Mouse (Mus musculus) forebrain, embryonic 16.5 days (tissue): ENCODE results near the gene Syndig1l. TPM values are rescaled to one million over a fixed set of nuclear protein-coding genes. Genes with fewer than 3 reads are reported as not detected.

ENCODE experiments used
- ATAC-seq: fragments of 200-750 bp; cut with Nextera tagmentation; 2 replicates; pipeline ENCODE4 v1.8.0; 2017; ENCODE audit warnings: mild to moderate bottlenecking, moderate library complexity
- H3K27ac ChIP-seq: fragments of 300-500 bp; sonication (generic); 2 replicates; pipeline ENCODE4 v1.5.1; 2014; ENCODE audit warnings: low read length, control low read depth
- H3K27me3 ChIP-seq: fragments of 300-500 bp; sonication (generic); replicated peaks from 2 replicates; pipeline ENCODE4 v1.6.1; 2014; ENCODE audit warnings: low read length; ENCODE audit not compliant: control insufficient read depth, insufficient read depth
- H3K36me3 ChIP-seq: fragments of 300-500 bp; sonication (generic); 2 replicates; pipeline ENCODE4 v1.6.1; 2014; ENCODE audit not compliant: control insufficient read depth, insufficient read depth
- H3K4me1 ChIP-seq: fragments of 300-500 bp; sonication (generic); replicated peaks from 2 replicates; pipeline ENCODE4 v1.6.1; 2014; ENCODE audit warnings: low read length; ENCODE audit not compliant: control insufficient read depth, insufficient read depth
- H3K4me2 ChIP-seq: fragments of 300-500 bp; sonication (generic); 2 replicates; pipeline ENCODE4 v1.6.1; 2014; ENCODE audit warnings: mild to moderate bottlenecking, low read length, control low read depth
- H3K4me3 ChIP-seq: fragments of 300-500 bp; sonication (generic); replicated peaks from 2 replicates; pipeline ENCODE4 v1.5.1; 2014; ENCODE audit warnings: mild to moderate bottlenecking, low read length, control low read depth
- H3K9ac ChIP-seq: fragments of 300-500 bp; sonication (generic); replicated peaks from 2 replicates; pipeline ENCODE4 v1.6.1; 2014; ENCODE audit warnings: low read depth, low read length, control low read depth
- H3K9me3 ChIP-seq: fragments of 300-500 bp; sonication (generic); 2 replicates; pipeline ENCODE4 v1.6.1; 2016; ENCODE audit warnings: low read length; ENCODE audit not compliant: control insufficient read depth
- WGBS: fragments of 180-500 bp; shearing (Covaris S2); extraction: QIAGEN DNeasy Blood & Tissue Kit; methylation state at CpG from one replicate; pipeline ENCODE4 v1.1.7; 2014; 5-methylcytosine and 5-hydroxymethylcytosine counted together
- polyA plus RNA-seq: library from polyadenylated mRNA; unstranded; fragments of >200 nt; fragmentation: Nextera tagmentation; extraction: Ambion mirVana; gene quantifications from 2 replicates; pipeline ENCODE4 v1.2.1, GENCODE M21; 2015

The Syndig1l gene
- polyA plus RNA-seq, 1 experiment from 2014 or later = 3.4 TPM

DNA sequence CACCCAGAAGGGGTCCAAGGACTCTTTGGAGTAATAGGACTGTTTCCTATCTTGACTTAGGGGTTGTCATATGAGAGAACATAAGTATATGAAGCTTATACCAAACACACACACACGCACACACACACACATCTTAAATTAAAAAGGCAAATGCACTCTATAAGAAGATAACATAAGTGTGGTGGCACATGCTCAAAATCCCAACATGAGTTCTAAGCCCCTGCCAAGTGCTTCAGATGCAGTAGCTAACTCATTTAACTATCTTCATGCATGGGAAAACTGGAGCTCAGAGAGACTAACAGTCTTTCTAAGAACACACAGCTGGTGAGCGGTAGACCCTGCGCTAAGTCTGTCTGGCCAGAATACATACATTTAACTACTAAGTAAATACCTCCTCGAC lies 11.1 kb downstream of the Syndig1l start:
- no peak overlapping the region for H3K4me3 ChIP-seq
- no peak overlapping the region for H3K4me2 ChIP-seq
- no peak overlapping the region for H3K27ac ChIP-seq
- no peak overlapping the region for H3K9ac ChIP-seq
- no peaks in the 10 kb centered on the region for H3K36me3 ChIP-seq
- H3K27me3 ChIP-seq = no peaks in the 10 kb centered on the region
- no peaks in the 10 kb centered on the region for H3K9me3 ChIP-seq
- no peak; the same call in 1 of the 2 replicates for ATAC-seq
- 74% methylated on average over 4 of the region's 4 CpGs for WGBS
- no peaks in the 10 kb centered on the region for H3K4me1 ChIP-seq

DNA sequence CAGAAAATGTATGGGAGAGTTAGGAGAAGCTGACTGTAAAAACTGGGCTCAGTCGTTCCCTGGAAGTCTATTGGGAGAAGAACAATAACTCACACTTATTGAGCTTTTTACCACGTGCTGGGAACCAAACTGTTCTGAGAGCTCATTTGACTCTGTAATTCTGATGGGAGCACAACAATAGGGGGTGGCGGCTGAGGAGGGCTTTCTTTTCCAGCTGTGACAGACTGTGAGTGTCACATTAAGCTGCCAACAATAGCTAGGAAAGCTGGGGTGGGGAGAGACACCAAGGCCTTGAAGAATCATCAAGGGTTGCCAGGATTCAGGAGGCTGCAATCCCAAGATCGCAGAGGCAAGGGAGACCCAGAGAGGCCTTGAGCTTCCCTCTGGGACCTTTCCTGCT lies 12.5 kb downstream of the Syndig1l start:
- WGBS = 16% methylated on average over 4 of the region's 4 CpGs
- peak; percentile 77 for ATAC-seq
- no peak overlapping the region for H3K27ac ChIP-seq

DNA sequence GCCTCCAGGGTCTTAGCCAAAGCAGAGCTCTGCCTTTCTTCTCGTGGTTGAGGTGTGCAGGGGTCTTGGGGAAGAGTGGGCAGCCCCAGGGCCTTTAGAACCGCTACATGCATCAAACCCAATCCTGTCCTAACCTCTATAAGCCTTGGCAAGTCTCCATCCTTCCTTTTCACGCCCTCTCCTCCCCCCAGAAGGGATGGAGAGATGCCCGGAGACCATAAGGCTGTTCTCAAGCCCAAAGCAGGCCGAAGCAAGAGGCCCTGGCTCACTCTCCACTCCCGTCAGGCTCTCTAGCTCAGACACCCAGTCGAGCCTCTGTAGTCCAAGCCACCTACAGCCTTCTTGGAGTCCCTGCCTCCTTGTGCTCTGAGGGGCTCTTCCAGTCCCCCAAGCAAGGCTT lies 14.1 kb downstream of the Syndig1l start:
- no peaks in the 10 kb centered on the region for H3K9me3 ChIP-seq
- ATAC-seq = no peak
- 61% methylated on average over 7 of the region's 7 CpGs for WGBS
- no peak overlapping the region for H3K9ac ChIP-seq
- H3K36me3 ChIP-seq = no peaks in the 10 kb centered on the region
- H3K27me3 ChIP-seq = no peaks in the 10 kb centered on the region
- no peak overlapping the region for H3K4me2 ChIP-seq
- no peaks in the 10 kb centered on the region for H3K4me1 ChIP-seq
- no peak overlapping the region for H3K27ac ChIP-seq
- H3K4me3 ChIP-seq = no peak overlapping the region

More for the DNA sequence above, 12.5 kb downstream of the Syndig1l start:
- Histone ChIP-seq H3K4me2 (no peak overlapping the region), H3K4me3 (no peak overlapping the region), H3K4me1 (no peaks in the 10 kb centered on the region), H3K9me3 (no peaks in the 10 kb centered on the region), H3K9ac (no peak overlapping the region), H3K36me3 (no peaks in the 10 kb centered on the region), H3K27me3 (no peaks in the 10 kb centered on the region)

DNA sequence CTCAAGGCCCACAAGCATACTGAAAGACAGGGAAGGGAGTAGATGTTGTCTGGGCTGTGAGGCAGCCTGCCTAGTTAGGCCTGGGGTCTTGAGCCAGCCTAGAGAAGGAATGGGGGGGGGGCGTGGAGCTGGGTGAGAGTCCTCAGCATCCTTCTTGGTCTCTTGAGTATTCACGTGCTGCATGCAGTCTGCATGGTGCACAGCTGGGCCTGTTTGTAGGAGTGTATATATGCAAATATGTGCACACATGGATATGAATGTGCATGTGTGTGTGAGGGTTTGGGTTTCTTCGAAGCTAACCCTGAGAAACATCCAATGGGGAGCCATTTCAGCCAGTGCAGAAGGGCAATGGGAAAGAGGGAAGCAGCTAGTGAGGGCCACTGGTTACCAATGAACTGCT lies 22.6 kb downstream of the Syndig1l start:
- Histone ChIP-seq H3K27me3 (no peaks in the 10 kb centered on the region), H3K36me3 (no peaks in the 10 kb centered on the region), H3K9me3 (no peaks in the 10 kb centered on the region), H3K9ac (no peak overlapping the region), H3K27ac (no peak overlapping the region), H3K4me2 (no peak overlapping the region), H3K4me1 (0 out of 2 replicates have a peak, but pooled peaks cover 2% of the 10 kb centered on the region), H3K4me3 (no peak overlapping the region)
- ATAC-seq = no peak
- 86% methylated on average over 3 of the region's 3 CpGs for WGBS

DNA sequence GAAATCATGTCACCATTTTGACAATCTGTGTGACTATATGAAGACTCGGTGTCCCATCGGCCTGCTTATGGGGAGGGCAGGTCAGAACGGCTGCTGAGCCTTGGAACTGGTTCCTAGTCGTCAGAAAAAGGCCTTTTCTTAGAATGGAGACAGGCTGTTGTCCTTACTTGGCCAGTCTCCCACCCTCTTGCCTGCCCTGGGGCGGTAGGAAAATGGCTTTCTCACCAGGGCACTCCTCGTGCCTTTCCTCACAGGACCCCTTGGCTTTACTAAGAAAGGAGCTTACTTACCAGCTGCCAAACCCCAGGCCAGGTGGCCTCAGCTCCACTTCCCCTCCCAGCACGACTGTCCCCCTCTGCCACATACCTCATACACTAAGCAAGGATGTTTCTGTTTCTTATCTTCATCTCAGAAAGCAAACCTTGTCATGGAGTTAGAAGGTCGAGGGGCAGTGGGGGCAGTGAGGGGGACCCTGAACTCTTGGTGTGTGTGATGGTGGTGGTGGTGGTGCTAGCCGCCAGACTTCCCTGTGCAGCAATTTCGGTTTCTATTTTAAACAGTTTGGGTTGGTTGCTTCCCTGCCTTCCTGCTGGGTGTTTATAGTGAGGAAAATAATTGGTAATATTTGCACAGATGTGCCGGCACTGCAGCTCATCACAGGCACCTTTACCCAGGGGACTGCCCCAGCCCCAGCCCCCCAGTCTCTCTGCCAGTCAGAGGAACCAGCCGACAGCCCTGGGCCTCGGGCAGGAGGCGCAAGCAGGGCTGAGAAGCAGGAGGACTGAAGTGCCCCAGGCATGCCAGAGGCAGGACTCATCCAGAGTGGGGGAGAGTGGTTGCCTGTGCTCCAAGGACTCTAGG lies 23.7 kb downstream of the Syndig1l start:
- WGBS = 47% methylated on average over 14 of the region's 14 CpGs
- ATAC-seq = no peak

DNA sequence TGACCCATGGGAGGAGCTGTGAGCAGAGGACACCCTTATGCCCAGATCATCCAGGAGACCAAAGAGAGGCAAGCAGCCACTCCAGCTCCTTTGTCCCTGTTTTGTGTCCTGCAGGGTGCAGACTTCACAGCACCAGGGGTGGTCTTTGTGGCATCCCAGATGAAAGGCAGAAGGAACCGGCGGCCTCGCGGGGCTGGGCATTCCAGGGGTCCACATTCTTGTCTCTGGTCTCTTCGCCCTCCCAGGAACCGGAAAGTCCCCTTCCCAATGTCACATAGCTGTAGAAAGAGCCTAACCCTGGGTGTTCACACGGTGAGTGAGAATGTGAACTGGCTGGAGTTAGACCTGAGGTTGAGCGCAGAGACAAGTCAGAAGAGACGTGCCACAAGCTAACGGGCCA lies 27.0 kb downstream of the Syndig1l start:
- no peaks in the 10 kb centered on the region for H3K36me3 ChIP-seq
- no peak overlapping the region for H3K9ac ChIP-seq
- ATAC-seq = no peak
- no peak overlapping the region for H3K4me2 ChIP-seq
- no peaks in the 10 kb centered on the region for H3K27me3 ChIP-seq
- 0 out of 2 replicates have a peak, but pooled peaks cover 2% of the 10 kb centered on the region for H3K4me1 ChIP-seq
- no peak overlapping the region for H3K4me3 ChIP-seq
- 32% methylated on average over 10 of the region's 10 CpGs for WGBS
- no peak overlapping the region for H3K27ac ChIP-seq
- H3K9me3 ChIP-seq = no peaks in the 10 kb centered on the region

More for the DNA sequence above, 23.7 kb downstream of the Syndig1l start:
- Histone ChIP-seq H3K9me3 (no peaks in the 10 kb centered on the region), H3K36me3 (no peaks in the 10 kb centered on the region), H3K4me2 (no peak overlapping the region), H3K4me1 (0 out of 2 replicates have a peak, but pooled peaks cover 2% of the 10 kb centered on the region), H3K27me3 (no peaks in the 10 kb centered on the region), H3K4me3 (no peak overlapping the region), H3K9ac (no peak overlapping the region), H3K27ac (no peak overlapping the region)

DNA sequence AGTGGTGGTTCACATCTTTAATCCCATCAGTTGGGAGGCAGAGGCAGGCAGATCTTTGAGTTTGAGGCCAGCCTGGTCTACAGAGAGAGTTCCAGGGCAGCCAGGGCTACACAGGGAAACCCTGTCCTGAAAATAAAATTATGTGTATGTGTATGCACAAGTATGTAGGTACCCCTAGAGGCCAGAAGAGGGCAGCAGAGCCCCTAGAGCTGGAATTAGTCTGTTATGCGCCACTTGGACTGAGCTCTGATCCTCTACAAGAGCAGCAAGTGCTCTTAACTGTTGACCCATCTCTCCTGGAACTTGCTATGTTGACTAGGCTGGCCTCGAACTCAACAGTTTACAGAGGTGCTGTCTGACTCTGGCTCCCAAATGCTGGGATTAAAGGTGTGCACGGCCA lies 28.1 kb downstream of the Syndig1l start:
- 89% methylated on average over 3 of the region's 3 CpGs for whole genome bisulfite sequencing
- Histone ChIP-seq H3K4me1 (0 out of 2 replicates have a peak, but pooled peaks cover 2% of the 10 kb centered on the region), H3K27me3 (no peaks in the 10 kb centered on the region), H3K4me2 (no peak overlapping the region), H3K9ac (no peak overlapping the region), H3K27ac (no peak overlapping the region), H3K36me3 (no peaks in the 10 kb centered on the region), H3K4me3 (no peak overlapping the region), H3K9me3 (no peaks in the 10 kb centered on the region)
- no peak for ATAC-seq

DNA sequence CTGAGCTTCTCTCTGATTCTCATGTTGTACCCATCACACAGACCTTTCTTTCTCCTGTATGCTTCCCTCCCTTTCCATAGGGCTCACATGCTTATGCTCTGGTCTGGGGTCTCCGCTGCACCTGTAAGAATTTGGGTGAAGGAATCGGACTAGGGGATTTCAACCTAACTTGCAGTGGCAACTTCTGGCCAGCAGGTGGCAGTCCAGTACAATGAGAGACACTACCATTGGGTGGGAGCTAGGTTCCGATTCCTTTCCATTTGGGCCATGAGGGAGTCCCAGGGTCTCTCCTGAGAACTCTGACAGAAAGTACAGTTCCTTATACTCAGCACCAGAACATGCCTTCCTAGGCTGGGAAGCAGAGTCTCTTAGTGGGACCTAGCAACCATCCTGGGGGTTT lies 44.7 kb downstream of the Syndig1l start:
- WGBS = 11% methylated on average over 3 of the region's 3 CpGs

DNA sequence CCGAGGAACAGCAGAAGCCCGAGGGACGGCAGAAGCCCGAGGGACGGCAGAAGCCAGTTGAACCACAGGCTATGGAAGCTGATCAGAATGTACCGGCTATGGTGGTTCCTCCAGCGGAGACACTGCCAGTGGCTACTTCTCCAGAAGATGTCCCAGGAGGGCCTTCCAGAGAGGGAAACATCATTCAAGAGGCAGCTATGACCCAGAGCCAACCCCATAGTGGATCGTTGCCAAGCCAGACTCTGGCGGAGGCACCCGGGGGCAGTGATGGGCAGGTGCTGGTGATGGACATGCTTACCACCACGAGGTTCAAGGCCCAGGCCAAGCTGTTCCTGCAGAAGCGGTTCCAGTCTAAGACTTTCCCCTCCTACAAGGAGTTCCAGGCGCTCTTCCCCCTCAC lies 48.4 kb downstream of the Syndig1l start:
- H3K4me1 ChIP-seq = no peaks in the 10 kb centered on the region
- no peak overlapping the region for H3K4me2 ChIP-seq
- no peaks in the 10 kb centered on the region for H3K9me3 ChIP-seq
- 0 out of 2 replicates have a peak, but pooled peaks cover 5% of the 10 kb centered on the region for H3K27me3 ChIP-seq
- H3K9ac ChIP-seq = no peak overlapping the region
- no peaks in the 10 kb centered on the region for H3K36me3 ChIP-seq
- ATAC-seq = no peak
- 88% methylated on average over 13 of the region's 13 CpGs for WGBS
- no peak overlapping the region for H3K4me3 ChIP-seq
- no peak overlapping the region for H3K27ac ChIP-seq

More for the DNA sequence above, 44.7 kb downstream of the Syndig1l start:
- Histone ChIP-seq H3K4me2 (no peak overlapping the region), H3K9me3 (no peaks in the 10 kb centered on the region), H3K36me3 (no peaks in the 10 kb centered on the region), H3K27me3 (0 out of 2 replicates have a peak, but pooled peaks cover 5% of the 10 kb centered on the region), H3K4me3 (no peak overlapping the region), H3K4me1 (no peaks in the 10 kb centered on the region), H3K9ac (no peak overlapping the region), H3K27ac (no peak overlapping the region)
- ATAC-seq = peak; percentile 47; the same call in 1 of the 2 replicates
